Mouse (Mus musculus): ENCODE data around the gene Rhobtb3.
A peak's percentile ranks its signal among the peaks of the same experiment; 100 is the strongest.

Gene Rhobtb3

GRCm38 (mm10) chr13:75852027-75852426 lies 91.7 kb downstream of the Rhobtb3 start:
- TF ChIP-seq CTCF (conservative IDR thresholded peaks at IDR 0.05; ENCODE audit: low read length) (no peak), POU5F1 (IDR thresholded peaks at IDR 0.05; ENCODE audit: borderline replicate concordance, low read length) (no peak), NANOG (IDR thresholded peaks at IDR 0.05; ENCODE audit: borderline replicate concordance, low read length) (no peak)
- Histone ChIP-seq H3K36me3 (ENCODE audit: insufficient read depth, low read length) (peaks cover 19% of the 10 kb centered on the region; the same call in 1 of the 2 replicates), H3K4me3 (replicated peaks; ENCODE audit: low read length) (no peak overlapping the region), H3K27me3 (ENCODE audit: insufficient read depth, low read length) (no peaks in the 10 kb centered on the region), H3K4me1 (replicated peaks; ENCODE audit: low read depth, low read length) (no peaks in the 10 kb centered on the region), H3K9me3 (ENCODE audit: low read length) (peaks cover 7% of the 10 kb centered on the region; the same call in 1 of the 2 replicates)

- Histone ChIP-seq H3K9me3 (ENCODE audit: low read length) (no peaks in the 10 kb centered on the region), H3K36me3 (ENCODE audit: insufficient read depth, low read length) (peaks cover 19% of the 10 kb centered on the region; the same call in 1 of the 2 replicates), H3K4me3 (replicated peaks; ENCODE audit: low read length) (no peak overlapping the region), H3K27me3 (ENCODE audit: insufficient read depth, low read length) (no peaks in the 10 kb centered on the region), H3K4me1 (replicated peaks; ENCODE audit: low read depth, low read length) (peaks cover 33% of the 10 kb centered on the region)
- TF ChIP-seq CTCF (conservative IDR thresholded peaks at IDR 0.05; ENCODE audit: low read length) (no peak), NANOG (IDR thresholded peaks at IDR 0.05; ENCODE audit: borderline replicate concordance, low read length) (no peak), POU5F1 (IDR thresholded peaks at IDR 0.05; ENCODE audit: borderline replicate concordance, low read length) (no peak)
Measured at GRCm38 (mm10) chr13:75847027-75847426, 96.7 kb downstream of the Rhobtb3 start.

GRCm38 (mm10) chr13:75845519-75846166 lies 98.1 kb downstream of the Rhobtb3 start:
- Histone ChIP-seq H3K4me1 (replicated peaks; ENCODE audit: low read depth, low read length) (peaks cover 46% of the 10 kb centered on the region), H3K4me3 (replicated peaks; ENCODE audit: low read length) (no peak overlapping the region), H3K36me3 (ENCODE audit: insufficient read depth, low read length) (peaks cover 14% of the 10 kb centered on the region; the same call in 1 of the 2 replicates), H3K9me3 (ENCODE audit: low read length) (no peaks in the 10 kb centered on the region), H3K27me3 (ENCODE audit: insufficient read depth, low read length) (no peaks in the 10 kb centered on the region)
- no peak for TF ChIP-seq POU5F1 (IDR thresholded peaks at IDR 0.05; ENCODE audit: borderline replicate concordance, low read length)
- TF ChIP-seq NANOG (IDR thresholded peaks at IDR 0.05; ENCODE audit: borderline replicate concordance, low read length), result no peak
- no peak for TF ChIP-seq CTCF (conservative IDR thresholded peaks at IDR 0.05; ENCODE audit: low read length)

- no peak overlapping the region for H3K4me3 ChIP-seq (replicated peaks; ENCODE audit: low read length)
- no peaks in the 10 kb centered on the region for H3K9me3 ChIP-seq (ENCODE audit: low read length)
- peaks cover 53% of the 10 kb centered on the region for H3K4me1 ChIP-seq (replicated peaks; ENCODE audit: low read depth, low read length)
- no peak for TF ChIP-seq CTCF (conservative IDR thresholded peaks at IDR 0.05; ENCODE audit: low read length)
- no peak for TF ChIP-seq NANOG (IDR thresholded peaks at IDR 0.05; ENCODE audit: borderline replicate concordance, low read length)
- TF ChIP-seq POU5F1 (IDR thresholded peaks at IDR 0.05; ENCODE audit: borderline replicate concordance, low read length), result no peak
- H3K36me3 ChIP-seq (ENCODE audit: insufficient read depth, low read length), result peaks cover 14% of the 10 kb centered on the region; the same call in 1 of the 2 replicates
- H3K27me3 ChIP-seq (ENCODE audit: insufficient read depth, low read length), result no peaks in the 10 kb centered on the region
Measured at GRCm38 (mm10) chr13:75844833-75845518, 98.7 kb downstream of the Rhobtb3 start.

GRCm38 (mm10) chr13:75843993-75844683 lies 99.6 kb downstream of the Rhobtb3 start:
- H3K9me3 ChIP-seq (ENCODE audit: low read length), result no peaks in the 10 kb centered on the region
- peaks cover 14% of the 10 kb centered on the region; the same call in 1 of the 2 replicates for H3K36me3 ChIP-seq (ENCODE audit: insufficient read depth, low read length)
- peaks cover 62% of the 10 kb centered on the region for H3K4me1 ChIP-seq (replicated peaks; ENCODE audit: low read depth, low read length)
- H3K4me3 ChIP-seq (replicated peaks; ENCODE audit: low read length), result no peak overlapping the region
- no peak for TF ChIP-seq CTCF (conservative IDR thresholded peaks at IDR 0.05; ENCODE audit: low read length)
- no peak for TF ChIP-seq NANOG (IDR thresholded peaks at IDR 0.05; ENCODE audit: borderline replicate concordance, low read length)
- TF ChIP-seq POU5F1 (IDR thresholded peaks at IDR 0.05; ENCODE audit: borderline replicate concordance, low read length), result no peak
- H3K27me3 ChIP-seq (ENCODE audit: insufficient read depth, low read length), result no peaks in the 10 kb centered on the region

- H3K9me3 ChIP-seq (ENCODE audit: low read length), result no peaks in the 10 kb centered on the region
- H3K36me3 ChIP-seq (ENCODE audit: insufficient read depth, low read length), result peaks cover 10% of the 10 kb centered on the region; the same call in 1 of the 2 replicates
- H3K4me3 ChIP-seq (replicated peaks; ENCODE audit: low read length), result no peak overlapping the region
- TF ChIP-seq POU5F1 (IDR thresholded peaks at IDR 0.05; ENCODE audit: borderline replicate concordance, low read length), result no peak
- no peak for TF ChIP-seq NANOG (IDR thresholded peaks at IDR 0.05; ENCODE audit: borderline replicate concordance, low read length)
- TF ChIP-seq CTCF (conservative IDR thresholded peaks at IDR 0.05; ENCODE audit: low read length), result no peak
- peaks cover 70% of the 10 kb centered on the region for H3K4me1 ChIP-seq (replicated peaks; ENCODE audit: low read depth, low read length)
- H3K27me3 ChIP-seq (ENCODE audit: insufficient read depth, low read length), result no peaks in the 10 kb centered on the region
Measured at GRCm38 (mm10) chr13:75843331-75843730, 100.4 kb downstream of the Rhobtb3 start.

GRCm38 (mm10) chr13:75841950-75842349 lies 101.8 kb downstream of the Rhobtb3 start:
- Histone ChIP-seq H3K4me1 (replicated peaks; ENCODE audit: low read depth, low read length) (peaks cover 80% of the 10 kb centered on the region), H3K27me3 (ENCODE audit: insufficient read depth, low read length) (no peaks in the 10 kb centered on the region), H3K9me3 (ENCODE audit: low read length) (no peaks in the 10 kb centered on the region), H3K36me3 (ENCODE audit: insufficient read depth, low read length) (no peaks in the 10 kb centered on the region), H3K4me3 (replicated peaks; ENCODE audit: low read length) (no peak overlapping the region)
- no peak for TF ChIP-seq NANOG (IDR thresholded peaks at IDR 0.05; ENCODE audit: borderline replicate concordance, low read length)
- no peak for TF ChIP-seq POU5F1 (IDR thresholded peaks at IDR 0.05; ENCODE audit: borderline replicate concordance, low read length)
- no peak for TF ChIP-seq CTCF (conservative IDR thresholded peaks at IDR 0.05; ENCODE audit: low read length)

- Histone ChIP-seq H3K36me3 (ENCODE audit: insufficient read depth, low read length) (no peaks in the 10 kb centered on the region), H3K27me3 (ENCODE audit: insufficient read depth, low read length) (no peaks in the 10 kb centered on the region)
- TF ChIP-seq CTCF (conservative IDR thresholded peaks at IDR 0.05; ENCODE audit: low read length) (no peak), POU5F1 (IDR thresholded peaks at IDR 0.05; ENCODE audit: borderline replicate concordance, low read length) (no peak), NANOG (IDR thresholded peaks at IDR 0.05; ENCODE audit: borderline replicate concordance, low read length) (no peak)
Measured at GRCm38 (mm10) chr13:75840752-75841285, 102.9 kb downstream of the Rhobtb3 start.

More at GRCm38 (mm10) chr13:75840752-75841285, 102.9 kb downstream of the Rhobtb3 start:
- Histone ChIP-seq H3K4me1 (replicated peaks; ENCODE audit: low read depth, low read length) (peaks cover 89% of the 10 kb centered on the region), H3K9me3 (ENCODE audit: low read length) (no peaks in the 10 kb centered on the region), H3K4me3 (replicated peaks; ENCODE audit: low read length) (peak overlapping the region; percentile 75)
